In the genomic region with DNA sequence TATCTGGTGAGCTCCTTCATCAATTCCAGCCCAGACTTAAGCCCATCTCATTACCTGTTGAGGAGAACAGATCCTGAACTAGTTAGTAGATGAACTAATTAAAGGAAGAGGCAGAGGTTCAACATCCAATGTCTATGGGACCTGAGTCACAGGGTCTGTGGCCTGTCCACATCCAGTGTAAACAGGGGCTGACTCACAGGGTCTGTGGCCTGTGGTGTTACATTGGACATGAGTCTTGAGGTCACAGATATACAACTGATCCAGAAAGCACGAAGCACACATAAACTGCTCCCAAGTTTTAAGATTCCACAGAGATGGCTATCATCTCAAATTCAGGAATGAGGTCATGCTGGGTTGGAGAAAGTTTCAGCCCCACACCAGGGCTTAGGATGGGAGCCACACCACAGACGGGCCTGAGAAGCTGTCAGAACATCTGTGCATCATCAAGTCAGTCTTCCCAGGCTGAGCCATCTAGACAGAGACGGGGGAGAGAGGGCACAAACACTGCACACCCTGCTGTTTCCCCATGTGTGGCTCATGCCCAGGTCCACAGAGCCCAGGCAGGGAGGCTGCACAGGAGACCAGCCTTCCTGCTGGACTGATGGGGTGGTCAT, we compare ENCODE assay signal across 10 mouse cellular contexts.
DNase-seq lines count a peak whose midpoint lies in the region; ATAC-seq and TF ChIP-seq lines count a peak whose summit lies in the region.
"Had no signal": no experiment of that assay in that cellular context is flagged by ENCODE, and none has a peak within 500 bp of the region (broad histone marks: within the 10 kb centered on the region; RNA-seq: fewer than 3 reads in every experiment).

No protein-coding gene starts in this region.

- 48% methylated on average over 3 of the region's 3 CpGs for WGBS in heart, embryonic 15.5 days
- 44% methylated on average over 3 of the region's 3 CpGs for WGBS in lung, embryonic 16.5 days
- WGBS in embryonic facial prominence, embryonic 12.5 days, result 36% methylated on average over 3 of the region's 3 CpGs
- WGBS in stomach, postnatal 0 days, result 39% methylated on average over 3 of the region's 3 CpGs

- H3K4me2 ChIP-seq in heart, embryonic 15.5 days, result peak overlapping the region; percentile 41
- no peak overlapping the region for H3K4me2 ChIP-seq in lung, embryonic 16.5 days (ENCODE audit: low read depth, low read length)
- 0 out of 2 replicates have a peak overlapping the region, but pooled peaks have one; percentile 12 for H3K4me2 ChIP-seq in embryonic facial prominence, embryonic 12.5 days (replicated peaks)
- H3K4me2 ChIP-seq in stomach, postnatal 0 days (replicated peaks; ENCODE audit: low read depth), result no peak overlapping the region
- H3K4me2 ChIP-seq: forebrain, embryonic 12.5 days had no signal

- DNase-seq in heart, adult 8-10 months (ENCODE audit: low spot score), result no peak
- DNase-seq in lung, postnatal 36 days, result no peak
- no peak for DNase-seq in stomach, postnatal 0 days (ENCODE audit: low spot score)
- DNase-seq in cerebellum, postnatal 4 days (ENCODE audit: low spot score in 2 of 2), result no peak
- DNase-seq: cerebellum, postnatal 14 days had no signal

- no peak for TF ChIP-seq CTCF in stomach, postnatal 0 days (IDR thresholded peaks at IDR 0.05; ENCODE audit: low read depth)

- no peaks in the 10 kb centered on the region for H3K27me3 ChIP-seq in heart, embryonic 15.5 days
- no peaks in the 10 kb centered on the region for H3K27me3 ChIP-seq in lung, embryonic 16.5 days (ENCODE audit: control insufficient read depth, insufficient read depth, low read depth, low read length)
- H3K27me3 ChIP-seq in embryonic facial prominence, embryonic 12.5 days, result no peaks in the 10 kb centered on the region
- no peaks in the 10 kb centered on the region for H3K27me3 ChIP-seq in stomach, postnatal 0 days (ENCODE audit: control insufficient read depth, insufficient read depth, low read length)
- H3K27me3 ChIP-seq: forebrain, embryonic 12.5 days had no signal

- H3K27ac ChIP-seq in heart, embryonic 15.5 days, result peak overlapping the region; percentile 50
- no peak overlapping the region for H3K27ac ChIP-seq in lung, embryonic 16.5 days (ENCODE audit: low read length)
- H3K27ac ChIP-seq in embryonic facial prominence, embryonic 12.5 days, result 0 out of 2 replicates have a peak overlapping the region, but pooled peaks have one; percentile 30
- 0 out of 2 replicates have a peak overlapping the region, but pooled peaks have one; percentile 40 for H3K27ac ChIP-seq in stomach, postnatal 0 days (replicated peaks)
- H3K27ac ChIP-seq: forebrain, embryonic 12.5 days; macrophage had no signal

- TF ChIP-seq EP300 in stomach, postnatal 0 days (optimal IDR thresholded peaks at IDR 0.05), result no peak

- H3K9me3 ChIP-seq in heart, embryonic 15.5 days (replicated peaks), result no peaks in the 10 kb centered on the region
- no peaks in the 10 kb centered on the region for H3K9me3 ChIP-seq in lung, embryonic 16.5 days (ENCODE audit: control insufficient read depth, low read length)
- no peaks in the 10 kb centered on the region for H3K9me3 ChIP-seq in embryonic facial prominence, embryonic 12.5 days
- no peaks in the 10 kb centered on the region for H3K9me3 ChIP-seq in stomach, postnatal 0 days (ENCODE audit: control insufficient read depth, low read length)
- H3K9me3 ChIP-seq: forebrain, embryonic 12.5 days had no signal

- H3K9ac ChIP-seq in heart, embryonic 15.5 days, result no peak overlapping the region
- H3K9ac ChIP-seq in lung, embryonic 16.5 days (ENCODE audit: low read length), result no peak overlapping the region
- H3K9ac ChIP-seq in embryonic facial prominence, embryonic 12.5 days, result no peak overlapping the region
- H3K9ac ChIP-seq in stomach, postnatal 0 days (ENCODE audit: low read length), result no peak overlapping the region
- H3K9ac ChIP-seq: forebrain, embryonic 12.5 days had no signal

- H3K4me3 ChIP-seq in heart, embryonic 15.5 days, result 0 out of 2 replicates have a peak overlapping the region, but pooled peaks have one; percentile 3
- no peak overlapping the region for H3K4me3 ChIP-seq in lung, embryonic 16.5 days (ENCODE audit: low read length)
- H3K4me3 ChIP-seq in embryonic facial prominence, embryonic 12.5 days, result no peak overlapping the region
- no peak overlapping the region for H3K4me3 ChIP-seq in stomach, postnatal 0 days (ENCODE audit: low read depth, low read length)
- H3K4me3 ChIP-seq: forebrain, embryonic 12.5 days had no signal

- H3K36me3 ChIP-seq in heart, embryonic 15.5 days, result no peaks in the 10 kb centered on the region
- H3K36me3 ChIP-seq in lung, embryonic 16.5 days (ENCODE audit: control insufficient read depth, insufficient read depth, low read length), result no peaks in the 10 kb centered on the region
- H3K36me3 ChIP-seq in embryonic facial prominence, embryonic 12.5 days, result no peaks in the 10 kb centered on the region
- H3K36me3 ChIP-seq in stomach, postnatal 0 days (ENCODE audit: control insufficient read depth, insufficient read depth, low read length), result no peaks in the 10 kb centered on the region
- H3K36me3 ChIP-seq: forebrain, embryonic 12.5 days had no signal

- H3K4me1 ChIP-seq in heart, embryonic 15.5 days (replicated peaks), result peaks cover 14% of the 10 kb centered on the region
- peaks cover 12% of the 10 kb centered on the region; the same call in 1 of the 2 replicates for H3K4me1 ChIP-seq in lung, embryonic 16.5 days (replicated peaks; ENCODE audit: control insufficient read depth, insufficient read depth, low read length)
- peaks cover 11% of the 10 kb centered on the region for H3K4me1 ChIP-seq in embryonic facial prominence, embryonic 12.5 days
- H3K4me1 ChIP-seq in stomach, postnatal 0 days (replicated peaks; ENCODE audit: control insufficient read depth, insufficient read depth), result no peaks in the 10 kb centered on the region
- H3K4me1 ChIP-seq: forebrain, embryonic 12.5 days had no signal

- no peak; the same call in 1 of the 2 replicates for ATAC-seq in heart, embryonic 15.5 days (replicated peaks; ENCODE audit: insufficient number of reproducible peaks, insufficient read depth, low FRiP score, low read depth)
- peak; percentile 44; the same call in 1 of the 2 replicates for ATAC-seq in lung, embryonic 16.5 days (ENCODE audit: low read depth)
- ATAC-seq in embryonic facial prominence, embryonic 12.5 days (ENCODE audit: insufficient number of reproducible peaks, insufficient read depth, low FRiP score, low TSS enrichment), result peak; percentile 25; the same call in 1 of the 2 replicates
- no peak for ATAC-seq in stomach, postnatal 0 days (ENCODE audit: low FRiP score, low TSS enrichment)

Comparison
In these comparisons a context has a peak if more than half of its experiments do, and no peak if none do; other contexts are left out.
1. ATAC-seq: peak in lung, embryonic 16.5 days (single experiment) and embryonic facial prominence, embryonic 12.5 days (single experiment); none in heart, embryonic 15.5 days (single experiment) and stomach, postnatal 0 days (single experiment).
2. H3K4me2 ChIP-seq: peak in heart, embryonic 15.5 days (single experiment) and embryonic facial prominence, embryonic 12.5 days (single experiment); none in lung, embryonic 16.5 days (single experiment) and stomach, postnatal 0 days (single experiment).